Mouse (Mus musculus): ENCODE data around the gene Dap. TPM values are rescaled to one million over a fixed set of nuclear protein-coding genes. Genes with fewer than 3 reads are reported as not detected.

The Dap gene
- 33.4 and 34.7 TPM in 2 replicates for polyA plus RNA-seq (2015; fragmentation: Nextera tagmentation; extraction: Ambion mirVana)

GRCm38 (mm10) chr15:31224135-31224761 lies at the start of gene Dap:
Gene Dap, plus strand, starts transcription at chr15:31224314.
- peaks cover 21% of the 10 kb centered on the region for H3K4me1 ChIP-seq (replicated peaks)
- H3K27me3 ChIP-seq, result no peaks in the 10 kb centered on the region
- peak within 1 kb of the TSS; percentile 83 for H3K27ac ChIP-seq (replicated peaks)
- no peaks in the 10 kb centered on the region for H3K36me3 ChIP-seq
- WGBS, result under 1% methylated on average over 65 of the region's 67 CpGs
- peak within 1 kb of the TSS; percentile 91 for H3K9ac ChIP-seq
- peak within 1 kb of the TSS; percentile 73 for H3K4me2 ChIP-seq
- peak; percentile 98 for ATAC-seq (ENCODE audit: low read depth)
- no peaks in the 10 kb centered on the region for H3K9me3 ChIP-seq
- peak within 1 kb of the TSS; percentile 82 for H3K4me3 ChIP-seq

GRCm38 (mm10) chr15:31176566-31176965 lies 47.5 kb upstream of the Dap start:
- Histone ChIP-seq H3K27ac (replicated peaks) (peak overlapping the region; percentile 38; the same call in 1 of the 2 replicates), H3K9ac (no peak overlapping the region), H3K9me3 (no peaks in the 10 kb centered on the region), H3K27me3 (no peaks in the 10 kb centered on the region), H3K4me3 (no peak overlapping the region), H3K4me1 (replicated peaks) (no peaks in the 10 kb centered on the region), H3K36me3 (no peaks in the 10 kb centered on the region), H3K4me2 (peak overlapping the region; percentile 34)
- ATAC-seq (ENCODE audit: low read depth), result peak; percentile 84
- WGBS, result 31% methylated on average over 8 of the region's 8 CpGs

GRCm38 (mm10) chr15:31184651-31185443 lies 39.3 kb upstream of the Dap start:
- Histone ChIP-seq H3K9me3 (no peaks in the 10 kb centered on the region), H3K4me3 (no peak overlapping the region), H3K27ac (replicated peaks) (no peak overlapping the region), H3K4me1 (replicated peaks) (no peaks in the 10 kb centered on the region), H3K4me2 (no peak overlapping the region), H3K27me3 (no peaks in the 10 kb centered on the region), H3K9ac (no peak overlapping the region), H3K36me3 (no peaks in the 10 kb centered on the region)
- WGBS, result 57% methylated on average over 12 of the region's 12 CpGs
- ATAC-seq (ENCODE audit: low read depth), result no peak

- ATAC-seq (ENCODE audit: low read depth), result no peak
- Histone ChIP-seq H3K36me3 (no peaks in the 10 kb centered on the region), H3K9me3 (no peaks in the 10 kb centered on the region), H3K27me3 (no peaks in the 10 kb centered on the region), H3K27ac (replicated peaks) (no peak overlapping the region), H3K4me2 (no peak overlapping the region), H3K9ac (no peak overlapping the region), H3K4me3 (no peak overlapping the region), H3K4me1 (replicated peaks) (no peaks in the 10 kb centered on the region)
- WGBS, result 79% methylated on average over 5 of the region's 5 CpGs
Observed at GRCm38 (mm10) chr15:31185506-31185905, 38.6 kb upstream of the Dap start.

- Histone ChIP-seq H3K9me3 (no peaks in the 10 kb centered on the region), H3K9ac (no peak overlapping the region), H3K27me3 (no peaks in the 10 kb centered on the region), H3K4me3 (no peak overlapping the region), H3K4me2 (no peak overlapping the region), H3K36me3 (no peaks in the 10 kb centered on the region), H3K4me1 (replicated peaks) (no peaks in the 10 kb centered on the region), H3K27ac (replicated peaks) (no peak overlapping the region)
- 78% methylated on average over 6 of the region's 6 CpGs for WGBS
- no peak for ATAC-seq (ENCODE audit: low read depth)
Observed at GRCm38 (mm10) chr15:31186371-31186901, 37.7 kb upstream of the Dap start.

DNA sequence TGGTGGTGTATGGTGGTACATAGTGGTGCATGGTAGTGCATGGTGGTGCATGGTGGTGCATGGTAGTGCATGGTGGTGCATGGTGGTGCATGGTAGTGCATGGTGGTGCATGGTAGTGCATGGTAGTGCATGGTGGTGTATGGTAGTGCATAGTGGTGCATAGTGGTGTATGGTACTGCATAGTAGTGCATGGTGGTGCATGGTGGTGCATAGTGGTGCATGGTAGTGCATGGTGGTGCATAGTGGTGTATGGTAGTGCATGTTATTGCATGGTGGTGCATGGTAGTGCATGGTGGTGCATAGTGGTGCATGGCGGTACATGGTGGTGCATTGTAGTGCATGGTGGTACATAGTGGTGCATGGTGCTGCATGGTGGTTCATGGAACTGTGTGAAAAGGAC lies 31.6 kb upstream of the Dap start:
- H3K9ac ChIP-seq, result no peak overlapping the region
- no peak overlapping the region for H3K4me2 ChIP-seq
- no peaks in the 10 kb centered on the region for H3K27me3 ChIP-seq
- no peak overlapping the region for H3K4me3 ChIP-seq
- no peak overlapping the region for H3K27ac ChIP-seq (replicated peaks)
- no peaks in the 10 kb centered on the region for H3K36me3 ChIP-seq
- H3K4me1 ChIP-seq (replicated peaks), result no peaks in the 10 kb centered on the region
- 100% methylated on average over 1 of the region's 1 CpGs for WGBS
- no peaks in the 10 kb centered on the region for H3K9me3 ChIP-seq
- ATAC-seq (ENCODE audit: low read depth), result no peak

- Histone ChIP-seq H3K27ac (replicated peaks) (no peak overlapping the region), H3K36me3 (no peaks in the 10 kb centered on the region), H3K4me2 (no peak overlapping the region), H3K9me3 (no peaks in the 10 kb centered on the region), H3K27me3 (no peaks in the 10 kb centered on the region), H3K9ac (no peak overlapping the region), H3K4me1 (replicated peaks) (no peaks in the 10 kb centered on the region), H3K4me3 (no peak overlapping the region)
- WGBS, result 83% methylated on average over 6 of the region's 6 CpGs
- ATAC-seq (ENCODE audit: low read depth), result no peak
Observed at GRCm38 (mm10) chr15:31195776-31196175, 28.3 kb upstream of the Dap start.

GRCm38 (mm10) chr15:31207346-31208093 lies 16.6 kb upstream of the Dap start:
- Histone ChIP-seq H3K9me3 (no peaks in the 10 kb centered on the region), H3K27me3 (no peaks in the 10 kb centered on the region), H3K4me1 (replicated peaks) (no peaks in the 10 kb centered on the region), H3K4me3 (no peak overlapping the region), H3K27ac (replicated peaks) (no peak overlapping the region), H3K4me2 (no peak overlapping the region), H3K9ac (no peak overlapping the region), H3K36me3 (no peaks in the 10 kb centered on the region)
- ATAC-seq (ENCODE audit: low read depth), result peak; percentile 27; the same call in 1 of the 2 replicates
- WGBS, result 75% methylated on average over 9 of the region's 9 CpGs

- WGBS, result 81% methylated on average over 7 of the region's 7 CpGs
- Histone ChIP-seq H3K4me3 (no peak overlapping the region), H3K4me2 (no peak overlapping the region), H3K4me1 (replicated peaks) (no peaks in the 10 kb centered on the region), H3K27me3 (no peaks in the 10 kb centered on the region), H3K9me3 (no peaks in the 10 kb centered on the region), H3K27ac (replicated peaks) (no peak overlapping the region), H3K36me3 (no peaks in the 10 kb centered on the region), H3K9ac (no peak overlapping the region)
- no peak for ATAC-seq (ENCODE audit: low read depth)
Observed at GRCm38 (mm10) chr15:31211910-31212309, 12.2 kb upstream of the Dap start.

DNA sequence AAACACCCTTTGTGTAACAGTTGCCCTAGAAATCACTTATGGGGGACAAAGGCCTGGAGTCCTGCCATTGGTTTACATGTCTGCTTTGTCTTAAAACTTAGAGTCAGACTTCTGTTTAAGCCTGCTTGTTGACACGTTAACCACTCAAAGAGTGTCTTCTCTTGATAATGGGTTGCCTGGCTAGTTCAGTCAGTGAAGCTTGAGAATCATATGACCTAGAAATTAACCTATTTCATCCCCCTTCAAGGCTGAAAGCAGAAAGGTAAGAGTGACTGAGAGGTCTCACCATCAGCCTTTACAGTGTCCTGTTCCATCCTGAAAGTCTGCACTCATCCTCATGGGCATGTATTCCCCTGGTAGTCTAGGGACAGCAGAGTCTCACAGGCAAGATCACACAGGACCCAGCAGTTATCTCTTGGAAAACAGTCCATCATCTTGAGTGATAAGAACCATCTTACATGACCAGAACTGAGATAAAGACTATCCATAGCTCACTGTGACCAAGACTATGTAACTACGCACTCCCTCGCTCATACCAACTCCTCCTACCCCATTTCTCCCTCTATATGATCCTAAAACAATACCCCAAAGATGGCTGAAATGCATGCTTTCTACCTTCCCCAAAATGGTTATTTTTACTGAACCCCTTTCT lies 10.4 kb upstream of the Dap start:
- no peaks in the 10 kb centered on the region for H3K27me3 ChIP-seq
- no peak overlapping the region for H3K9ac ChIP-seq
- no peak overlapping the region for H3K4me2 ChIP-seq
- no peak overlapping the region for H3K4me3 ChIP-seq
- no peaks in the 10 kb centered on the region for H3K9me3 ChIP-seq
- H3K36me3 ChIP-seq, result no peaks in the 10 kb centered on the region
- no peak overlapping the region for H3K27ac ChIP-seq (replicated peaks)
- no peaks in the 10 kb centered on the region for H3K4me1 ChIP-seq (replicated peaks)
- 90% methylated on average over 3 of the region's 3 CpGs for WGBS
- no peak for ATAC-seq (ENCODE audit: low read depth)

DNA sequence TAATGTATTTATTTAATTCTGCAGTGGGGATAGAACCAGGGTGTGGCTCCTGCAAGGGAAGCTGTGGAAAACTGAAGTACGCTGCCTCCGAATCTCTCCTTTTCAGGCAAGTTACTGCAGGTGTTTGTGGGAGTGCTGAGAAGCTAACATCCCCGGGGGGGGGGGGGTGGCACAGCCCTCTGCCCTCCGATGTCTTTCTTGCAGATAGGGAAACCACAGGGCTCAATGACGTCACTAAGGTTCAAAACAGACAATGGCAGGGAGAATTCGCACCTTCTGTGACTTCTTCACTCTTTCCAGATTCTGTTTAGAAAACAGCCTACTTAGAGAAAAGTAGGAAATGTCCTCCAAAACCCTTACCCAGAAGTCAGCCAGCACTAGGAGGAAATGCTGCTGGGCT lies 1.9 kb upstream of the Dap start:
- no peaks in the 10 kb centered on the region for H3K36me3 ChIP-seq
- no peaks in the 10 kb centered on the region for H3K27me3 ChIP-seq
- H3K4me1 ChIP-seq (replicated peaks), result peaks cover 21% of the 10 kb centered on the region
- 76% methylated on average over 6 of the region's 6 CpGs for WGBS
- ATAC-seq (ENCODE audit: low read depth), result no peak
- H3K4me2 ChIP-seq, result no peak overlapping the region
- H3K27ac ChIP-seq (replicated peaks), result no peak overlapping the region
- H3K9ac ChIP-seq, result no peak overlapping the region
- H3K4me3 ChIP-seq, result no peak overlapping the region
- H3K9me3 ChIP-seq, result no peaks in the 10 kb centered on the region

All from neural tube, embryonic 13.5 days (tissue).